Mouse (Mus musculus): ENCODE data around the gene Trank1.

Gene Trank1

DNA sequence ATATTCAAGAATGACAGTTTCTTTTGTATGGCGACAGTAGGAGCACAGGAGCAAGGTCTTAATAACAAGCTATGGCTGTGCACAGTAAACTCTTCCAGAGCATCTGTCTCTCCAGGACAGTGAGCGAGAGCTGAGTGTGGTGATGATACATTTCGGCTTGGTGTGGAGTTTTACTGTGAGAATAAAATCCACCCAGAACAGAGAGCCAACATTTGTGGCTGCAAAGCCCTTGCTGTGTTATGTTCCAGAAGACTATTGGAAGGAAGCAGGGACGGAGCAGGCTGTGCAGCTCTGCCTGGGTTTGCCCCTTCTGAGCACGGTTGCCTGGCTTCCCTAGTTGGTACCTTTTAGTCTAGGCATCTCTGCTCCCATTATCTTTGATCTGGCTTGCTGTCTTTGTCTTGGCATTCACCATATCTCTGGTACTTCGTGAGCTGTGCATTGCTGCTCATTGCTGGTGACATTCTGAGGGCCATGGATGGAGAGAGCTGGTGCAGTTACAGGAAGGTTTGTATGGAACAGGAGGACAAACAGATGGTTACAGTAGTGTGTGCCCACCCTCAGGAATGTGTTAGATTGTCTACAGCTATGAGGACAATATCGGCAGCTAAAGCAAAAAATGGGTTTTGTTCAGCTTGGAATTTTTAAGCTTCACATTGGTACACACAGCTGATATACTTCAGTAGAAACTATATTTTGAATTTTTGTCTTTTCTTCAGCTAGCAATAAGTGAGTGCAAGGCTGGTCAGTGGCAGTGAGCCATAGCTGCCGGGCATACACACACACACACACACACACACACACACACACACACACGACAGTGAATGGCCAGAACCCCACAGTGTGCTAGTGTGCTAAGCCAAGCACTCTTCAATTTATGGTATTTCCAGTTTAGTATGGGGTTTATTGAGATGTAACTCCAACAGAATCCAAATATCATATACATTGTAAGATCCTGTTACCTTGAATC, 69.8 kb downstream of the Trank1 start:
- DNase-seq (ENCODE audit: low read depth, low spot score) = no peak

DNA sequence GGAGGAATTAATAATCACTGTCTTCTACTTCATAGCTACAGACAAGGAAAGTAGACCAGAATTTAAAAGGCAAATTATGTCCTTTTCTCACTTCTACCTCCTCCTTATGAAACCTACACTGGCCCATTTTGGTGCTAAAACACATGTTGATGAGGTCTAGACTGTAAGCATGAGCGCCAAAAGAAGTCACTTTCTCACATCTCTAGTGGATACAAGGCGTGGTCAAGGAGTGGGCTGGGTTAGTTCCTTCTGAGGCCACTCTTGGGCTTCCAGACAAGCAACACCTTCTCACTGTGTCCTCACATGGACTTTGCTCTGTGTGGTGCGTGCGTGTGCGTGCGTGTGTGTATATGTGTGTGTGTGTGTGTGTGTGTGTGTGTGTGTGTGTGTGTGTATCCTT, 70.9 kb downstream of the Trank1 start:
- DNase-seq (ENCODE audit: low read depth, low spot score) = no peak

DNA sequence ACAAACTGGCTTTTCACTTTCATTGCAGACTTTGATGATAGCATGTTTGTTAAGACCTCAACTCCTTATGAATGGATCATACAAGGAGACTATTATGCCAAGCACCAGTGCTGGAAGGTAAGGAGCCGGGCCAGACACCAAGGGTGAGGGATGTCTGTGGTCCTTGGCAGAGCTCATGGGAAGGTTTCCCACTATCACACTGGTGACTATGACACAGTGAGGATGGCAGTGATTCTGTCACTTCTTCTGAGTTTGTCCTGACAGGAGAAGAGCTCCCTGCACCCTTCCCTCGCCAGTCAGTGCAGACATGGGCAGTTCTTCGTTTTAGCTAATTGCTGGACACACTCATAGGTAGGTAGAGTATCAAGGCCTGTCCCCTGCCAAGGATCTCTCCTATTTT, 71.5 kb downstream of the Trank1 start:
- DNase-seq (ENCODE audit: low read depth, low spot score) = no peak

DNA sequence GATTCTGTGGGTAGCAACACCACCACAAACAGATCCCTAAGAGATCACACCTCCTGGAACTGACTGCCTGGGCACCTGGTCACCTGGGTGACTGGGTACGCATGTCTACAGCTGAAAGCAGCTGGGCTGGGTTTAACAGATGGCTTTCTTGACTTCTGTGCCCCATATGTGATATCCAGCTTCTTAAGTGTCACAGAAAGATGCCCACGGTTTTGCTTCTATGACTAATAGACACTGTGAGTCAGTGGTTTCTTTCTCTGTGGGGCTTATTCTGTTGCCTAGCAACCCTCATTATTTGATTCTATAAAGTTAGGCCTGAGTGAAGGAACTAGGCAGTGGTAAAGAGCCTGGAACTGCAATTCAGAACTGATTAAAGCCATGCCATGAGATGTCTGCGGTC, 72.2 kb downstream of the Trank1 start:
- no peak for DNase-seq (ENCODE audit: low read depth, low spot score)

DNA sequence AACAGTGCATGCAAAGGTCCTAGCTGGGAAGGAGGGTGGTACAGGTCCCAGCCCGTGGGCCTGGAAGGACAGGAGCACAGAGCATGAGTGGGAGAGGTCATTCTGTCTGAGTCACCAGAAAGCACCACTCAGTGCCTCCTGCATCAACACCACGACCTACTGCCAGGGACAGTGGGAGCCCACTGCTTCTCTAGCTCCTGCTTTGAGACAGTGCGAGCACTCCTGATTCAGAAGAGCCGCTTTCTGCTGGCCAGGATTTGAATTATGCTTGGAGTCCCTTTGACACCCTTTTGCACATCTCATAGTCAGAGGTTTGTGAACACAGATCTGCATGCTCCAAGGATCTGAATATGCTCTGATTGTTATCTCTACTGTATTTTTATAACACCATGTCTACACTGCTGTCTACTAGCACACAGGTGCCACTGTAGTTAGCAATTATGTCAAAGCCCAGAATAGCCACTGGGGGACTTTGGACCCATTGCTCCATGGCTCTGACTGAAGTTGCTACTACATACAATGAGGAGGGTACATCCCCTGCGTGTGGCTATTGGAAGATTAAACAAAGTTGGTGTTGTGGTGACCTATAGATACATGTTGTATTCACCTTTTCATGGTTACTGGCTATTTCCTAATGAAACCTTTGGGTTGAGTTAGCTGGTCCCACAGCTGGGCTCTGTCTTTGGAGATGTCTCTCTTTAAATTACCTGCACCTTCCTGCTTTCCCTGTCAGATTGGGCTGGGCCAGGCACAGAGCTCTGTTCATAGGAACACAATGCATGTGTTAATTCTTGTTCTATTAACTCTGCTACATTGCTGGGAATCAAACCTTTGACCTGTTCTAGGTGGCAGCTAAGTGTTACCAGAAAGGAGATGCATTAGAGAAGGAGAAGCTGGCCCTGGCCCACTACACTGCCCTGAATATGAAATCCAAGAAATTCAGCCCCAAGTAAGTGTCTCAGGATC, 74.3 kb downstream of the Trank1 start:
- DNase-seq (ENCODE audit: low read depth, low spot score) = no peak

DNA sequence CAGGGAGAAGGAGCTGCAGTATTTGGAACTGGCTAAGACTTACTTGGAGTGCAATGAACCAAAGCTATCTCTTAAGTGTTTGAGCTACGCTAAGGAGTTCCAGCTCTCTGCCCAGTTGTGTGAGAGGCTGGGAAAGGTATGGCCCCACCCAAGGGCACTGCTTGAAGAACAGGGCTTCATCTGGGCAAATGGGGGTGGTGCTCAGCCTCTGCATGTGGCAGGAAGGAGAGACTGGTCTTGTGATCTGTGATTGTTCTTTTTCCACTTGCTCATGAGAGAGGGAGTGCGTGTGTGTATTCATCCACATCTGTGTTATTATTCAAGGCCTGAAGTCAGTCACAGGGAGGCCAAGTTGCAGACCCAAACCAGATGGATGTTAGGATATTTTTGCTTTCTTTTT, 75.0 kb downstream of the Trank1 start:
- DNase-seq (ENCODE audit: low read depth, low spot score) = no peak

DNA sequence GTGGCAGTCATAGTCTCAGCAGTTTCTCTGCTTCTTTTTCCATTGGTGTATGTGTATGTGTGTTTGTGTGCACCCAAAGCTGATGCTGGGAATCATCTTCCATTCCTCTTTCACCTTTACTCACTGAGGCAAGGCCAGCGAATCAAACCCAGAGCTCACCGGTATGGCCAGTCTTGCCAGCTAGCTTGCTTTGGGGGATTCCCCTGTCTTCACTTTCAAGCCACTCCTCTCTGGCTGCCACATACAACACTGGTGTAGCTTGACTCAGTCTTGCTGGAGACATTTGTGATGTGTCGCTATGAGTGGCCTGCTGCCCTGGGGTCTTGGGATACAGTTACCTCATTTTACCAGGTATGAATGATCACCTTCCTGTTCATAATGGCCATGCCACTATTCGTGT, 76.0 kb downstream of the Trank1 start:
- DNase-seq (ENCODE audit: low read depth, low spot score) = no peak

DNA sequence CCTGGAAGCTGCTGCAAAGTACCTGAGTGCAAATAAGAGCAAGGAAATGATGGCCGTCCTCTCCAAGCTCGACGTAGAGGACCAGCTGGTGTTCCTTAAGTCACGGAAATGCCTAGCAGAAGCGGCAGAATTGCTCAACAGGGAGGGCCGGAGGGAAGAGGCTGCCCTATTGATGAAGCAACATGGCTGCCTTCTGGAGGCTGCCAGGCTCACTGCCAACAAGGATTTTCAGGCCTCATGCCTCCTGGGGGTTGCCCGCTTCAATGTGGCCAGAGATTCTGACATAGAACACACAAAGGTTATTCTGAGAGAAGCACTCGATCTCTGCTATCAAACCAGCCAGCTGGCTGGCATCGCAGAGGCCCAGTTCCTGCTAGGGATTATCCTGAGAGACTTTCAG, 78.5 kb downstream of the Trank1 start:
- DNase-seq (ENCODE audit: low read depth, low spot score) = no peak

DNA sequence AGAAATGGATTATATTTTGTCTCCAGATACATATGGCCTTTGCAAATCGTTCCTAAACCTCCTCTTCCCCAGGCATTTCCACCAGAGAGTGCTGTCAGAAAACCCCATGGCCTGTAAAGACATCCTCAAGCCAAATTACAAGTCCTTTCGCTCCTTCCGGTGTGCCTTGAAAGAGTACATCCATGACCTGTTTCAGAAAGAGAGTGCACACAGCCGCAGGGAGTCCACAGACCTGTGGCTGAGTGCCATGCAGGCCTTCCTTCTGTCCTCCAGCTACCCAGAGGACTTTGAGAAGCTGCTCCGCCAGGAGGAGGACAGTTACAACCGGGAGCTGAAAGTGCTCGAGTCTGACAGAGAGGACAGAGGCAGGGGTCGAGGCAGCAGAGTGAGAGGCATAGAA, 79.5 kb downstream of the Trank1 start:
- DNase-seq (ENCODE audit: low read depth, low spot score) = no peak

DNA sequence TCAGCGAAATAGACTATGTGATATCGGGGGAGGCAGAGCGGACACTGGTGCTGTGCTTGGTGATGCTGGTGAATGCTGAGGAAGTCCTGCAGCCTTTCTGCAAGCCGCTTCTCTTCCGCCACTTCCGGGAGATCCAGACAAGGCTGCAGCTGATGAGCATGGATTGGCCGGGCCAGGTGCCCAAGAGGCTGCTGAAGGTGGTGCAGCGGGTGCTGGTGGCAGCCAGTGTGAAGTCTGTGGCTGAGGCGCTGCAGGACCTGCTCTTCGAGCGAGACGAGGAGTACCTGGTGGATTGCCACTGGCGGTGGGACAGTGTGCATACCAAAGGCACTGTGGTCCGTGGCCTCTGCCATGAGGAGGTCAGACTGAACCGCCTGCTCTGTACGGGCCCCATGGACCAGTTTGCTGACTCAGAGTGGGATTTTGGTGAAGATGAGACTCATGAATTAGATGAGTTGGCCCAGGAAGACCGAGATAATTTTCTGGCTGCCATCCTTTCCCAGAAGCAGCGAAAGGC, 80.4 kb downstream of the Trank1 start:
- DNase-seq (ENCODE audit: low read depth, low spot score) = no peak

DNA sequence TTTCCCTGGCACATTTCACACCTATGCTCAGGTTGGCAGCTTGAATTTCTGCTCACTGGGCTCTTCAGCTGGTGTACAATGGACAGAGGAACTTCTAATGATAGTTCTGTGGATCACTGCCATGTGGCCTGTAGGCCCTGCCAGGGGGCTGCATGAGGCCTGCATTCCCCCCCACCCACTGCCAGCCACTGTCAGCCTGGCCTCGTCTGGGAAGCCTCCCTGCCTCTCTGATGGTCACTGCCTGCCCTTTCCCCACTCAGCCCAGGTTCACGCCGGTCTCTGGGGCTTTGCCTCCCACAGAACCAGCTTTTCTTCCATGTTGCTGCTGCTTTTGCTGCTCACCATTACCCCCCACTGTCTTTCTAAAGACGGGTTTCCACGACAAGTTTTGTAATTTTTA, 83.7 kb downstream of the Trank1 start:
- no peak for DNase-seq (ENCODE audit: low read depth, low spot score)

DNA sequence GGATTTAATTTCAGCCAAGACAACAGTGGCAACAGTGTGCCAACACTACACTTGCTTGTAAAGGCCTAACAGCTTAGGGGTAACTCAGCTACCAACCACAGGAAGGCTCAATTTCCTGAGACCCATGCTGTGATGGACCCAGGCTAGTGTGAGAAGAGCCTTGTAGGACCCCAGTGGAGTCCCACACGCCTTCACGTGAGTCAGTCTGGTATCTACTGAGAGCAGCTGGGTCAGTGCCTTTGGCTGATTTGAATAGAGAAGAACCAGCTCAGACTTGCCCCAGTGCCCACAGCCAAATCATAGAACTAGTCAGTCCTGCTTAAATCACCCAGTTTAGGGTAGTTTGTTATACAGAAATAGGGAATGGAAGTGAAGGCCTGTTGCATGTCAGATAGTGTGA, 86.5 kb downstream of the Trank1 start:
- no peak for DNase-seq (ENCODE audit: low read depth, low spot score)

DNA sequence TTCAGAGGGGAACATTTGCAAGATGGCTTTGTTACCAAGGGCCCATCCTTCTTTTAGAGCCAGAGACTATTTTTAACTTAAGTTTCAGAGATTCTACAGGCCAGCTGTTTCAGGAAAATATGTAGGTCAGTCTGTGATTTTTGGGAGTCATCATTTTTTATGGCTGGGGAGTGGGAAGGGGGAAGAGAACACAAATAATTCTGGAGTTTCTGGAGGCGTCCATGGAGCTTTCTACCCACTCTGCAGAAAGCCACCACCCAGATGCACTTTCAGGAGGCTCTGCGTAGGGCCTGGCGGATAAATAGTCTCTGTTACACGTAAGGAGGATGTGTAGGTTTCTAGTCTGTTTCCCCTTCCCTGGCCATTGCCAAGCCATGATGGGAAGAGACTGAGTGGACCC, 88.5 kb downstream of the Trank1 start:
- DNase-seq (ENCODE audit: low read depth, low spot score) = no peak

DNA sequence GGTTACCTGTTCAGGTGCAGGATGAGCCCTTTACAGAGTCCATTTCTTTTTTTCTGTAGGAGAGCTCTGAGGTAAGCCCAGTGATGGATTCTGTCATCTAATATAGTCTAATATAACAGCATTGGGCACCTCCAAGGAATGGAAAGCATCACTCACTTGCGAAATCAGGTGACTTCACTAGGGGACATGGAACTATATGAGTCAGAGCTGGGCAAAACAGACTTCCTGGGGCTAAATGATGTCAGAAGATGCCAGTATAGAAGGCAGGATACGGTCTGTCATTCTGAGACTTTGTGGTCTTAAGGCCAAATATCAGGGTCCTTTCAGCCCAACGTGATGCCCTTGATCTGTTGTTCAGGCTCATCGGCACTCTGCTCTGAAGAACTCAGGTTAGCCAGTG, 91.6 kb downstream of the Trank1 start:
- no peak for DNase-seq (ENCODE audit: low read depth, low spot score)

DNA sequence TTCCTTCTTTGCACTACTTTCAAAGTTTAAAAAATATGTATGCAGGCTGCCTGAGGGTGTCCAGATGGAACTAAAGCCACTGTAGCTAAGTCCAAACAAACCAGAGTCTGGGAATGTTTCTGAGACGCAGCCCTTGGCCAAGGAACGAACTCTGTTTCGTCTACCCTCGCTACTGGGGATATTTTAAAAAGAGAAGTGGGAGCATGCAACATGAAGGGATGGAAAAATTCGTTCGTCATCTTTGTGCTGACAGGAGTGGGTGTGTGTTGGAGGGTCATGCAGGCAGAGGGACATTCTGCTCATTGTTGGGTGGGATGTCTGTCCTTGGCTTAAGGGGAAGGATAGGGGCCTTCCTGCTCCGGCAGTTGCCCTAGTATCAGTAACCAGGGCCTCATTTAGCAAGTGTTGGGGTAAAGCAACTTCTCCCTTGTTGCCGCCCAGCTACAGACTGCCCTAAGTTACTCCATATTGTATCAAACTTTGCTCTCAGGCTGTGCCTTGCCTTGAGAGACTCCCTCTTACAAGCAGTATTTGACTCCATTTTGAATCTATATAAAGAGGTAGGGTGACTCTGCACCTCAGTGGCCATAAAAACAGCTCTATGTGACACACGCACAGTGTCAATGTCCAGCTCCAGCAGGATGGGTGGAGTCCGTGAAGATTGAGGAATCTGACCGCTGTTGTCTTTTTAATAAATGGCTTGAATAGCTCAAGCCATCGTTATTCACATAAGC, 93.0 kb downstream of the Trank1 start:
- DNase-seq (ENCODE audit: low read depth, low spot score) = no peak

DNA sequence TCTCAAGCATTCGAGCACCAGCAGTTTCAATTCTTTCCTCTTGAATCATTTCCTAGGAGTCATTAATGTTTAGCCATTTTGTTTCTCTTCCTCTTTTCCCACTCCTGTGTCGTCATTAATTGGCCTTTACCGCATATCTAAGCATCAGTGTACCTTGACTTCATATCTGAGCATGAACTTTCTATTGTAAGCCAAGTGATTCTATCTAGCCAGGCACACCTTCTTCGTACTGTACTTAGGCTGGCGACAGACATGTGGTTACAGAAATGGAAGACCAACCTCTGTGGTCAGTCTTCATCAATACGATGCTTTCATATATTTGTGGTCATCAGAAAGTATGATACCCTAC, 93.5 kb downstream of the Trank1 start:
- DNase-seq (ENCODE audit: low read depth, low spot score) = no peak

DNA sequence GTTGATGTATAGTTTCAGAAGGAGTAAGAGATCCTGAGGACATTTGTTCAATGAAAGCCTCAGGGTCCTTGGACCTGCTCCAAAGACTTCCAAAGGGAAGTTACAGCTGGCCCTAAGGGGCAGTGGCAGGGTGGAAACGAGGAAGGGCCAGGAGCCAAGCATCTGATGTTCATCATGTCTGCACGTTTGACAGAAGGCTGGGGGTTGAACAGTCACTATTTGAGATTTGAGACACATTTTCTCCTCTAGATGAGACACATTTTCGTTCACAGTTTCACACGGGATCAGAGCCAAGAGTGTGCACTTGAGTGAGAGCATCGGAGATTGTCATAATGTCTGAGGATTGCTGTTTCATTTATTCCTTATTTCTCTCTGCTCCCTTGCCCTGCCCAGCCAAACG, 96.5 kb downstream of the Trank1 start:
- DNase-seq (ENCODE audit: low read depth, low spot score) = no peak

DNA sequence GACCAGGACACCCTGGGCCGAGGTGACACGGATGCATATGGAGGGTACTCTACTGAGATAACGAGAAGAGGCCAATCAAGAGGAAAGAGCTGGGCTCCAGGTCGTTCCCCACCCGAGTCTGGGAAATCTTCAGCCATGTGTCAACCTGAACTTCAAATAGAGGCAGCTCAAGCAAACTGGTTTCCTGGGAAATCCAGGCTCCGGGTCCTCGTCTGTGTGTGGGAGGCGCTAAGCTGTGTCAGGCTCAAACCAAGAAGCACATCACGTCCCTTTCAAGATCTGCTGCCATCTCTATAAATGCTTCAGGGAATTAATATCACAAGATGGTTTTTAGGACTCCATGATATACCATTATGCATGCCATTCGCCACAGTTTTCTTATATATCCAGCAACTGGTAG, 96.9 kb downstream of the Trank1 start:
- no peak for DNase-seq (ENCODE audit: low read depth, low spot score)

DNA sequence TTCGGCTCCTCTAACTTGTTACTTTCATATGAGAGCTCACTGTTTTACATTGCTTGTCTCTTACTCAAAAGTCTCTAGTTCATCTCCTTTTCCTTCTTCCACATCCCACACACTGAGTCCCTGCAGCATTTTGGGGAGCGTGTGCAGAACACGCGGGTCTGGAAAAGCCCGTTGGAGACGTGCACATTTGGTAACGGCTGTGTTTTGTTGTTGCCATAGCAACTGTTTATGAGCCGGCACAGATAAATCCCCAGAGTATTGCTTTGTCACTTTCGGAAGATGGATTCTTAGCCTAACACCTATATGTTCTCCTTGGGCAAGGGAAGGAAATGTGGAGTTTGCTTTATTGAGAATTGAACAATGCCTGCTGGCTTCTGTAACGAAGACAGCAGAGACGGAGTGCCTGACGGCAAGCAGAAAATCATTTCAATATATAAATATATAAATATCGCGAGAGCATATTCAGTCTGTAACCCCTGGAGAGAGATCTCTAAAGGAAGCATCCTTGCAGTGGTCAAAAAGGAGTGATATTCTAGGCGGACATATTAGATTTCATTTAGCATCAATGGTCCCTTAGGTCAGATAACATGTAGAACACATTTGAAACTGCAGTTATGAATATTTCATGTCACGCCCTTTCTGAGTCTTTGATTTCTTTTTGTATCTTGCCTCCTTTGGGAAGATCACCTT, 101.1 kb downstream of the Trank1 start:
- peak; percentile 11 for DNase-seq (ENCODE audit: low read depth, low spot score)

DNA sequence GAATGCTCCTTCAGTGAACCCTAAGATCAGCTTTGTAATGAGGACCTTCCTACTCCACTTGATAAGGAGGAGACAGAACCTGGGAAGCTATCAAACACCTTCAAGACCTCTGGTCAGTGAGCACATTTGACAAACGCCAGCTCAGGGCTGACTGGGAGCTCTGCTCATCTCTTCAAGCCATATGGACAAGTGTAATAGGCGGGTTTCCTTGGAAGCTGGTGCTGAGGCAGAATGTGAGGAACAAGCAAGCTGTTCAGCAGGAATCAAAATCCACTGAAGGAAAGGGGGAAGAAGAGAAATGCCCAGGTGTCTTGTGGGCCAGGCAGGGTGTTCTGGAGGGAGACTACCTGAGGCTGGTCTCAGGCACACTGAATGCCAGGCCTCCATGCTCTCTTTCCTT, 110.3 kb downstream of the Trank1 start:
- no peak for DNase-seq (ENCODE audit: low read depth, low spot score)

DNA sequence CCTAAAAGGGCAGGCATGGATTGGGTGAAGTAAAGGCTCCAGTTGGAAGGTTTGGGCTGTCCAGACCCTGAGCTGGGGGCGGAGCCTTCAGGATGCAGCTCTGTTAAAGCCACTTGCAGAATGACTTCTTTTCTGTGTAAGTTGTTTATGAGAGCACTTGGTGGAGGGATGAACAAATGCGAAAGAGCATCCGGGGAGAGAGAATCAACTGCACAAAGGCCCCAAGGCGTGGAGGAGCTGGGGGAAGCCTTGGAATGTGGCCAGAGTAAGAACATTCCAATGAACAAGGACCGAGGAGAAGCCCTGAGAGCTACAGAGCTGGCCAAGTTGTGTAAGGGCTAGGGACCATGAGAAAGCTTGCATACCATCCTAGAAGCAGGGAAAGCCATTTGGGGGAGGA, 111.0 kb downstream of the Trank1 start:
- no peak for DNase-seq (ENCODE audit: low read depth, low spot score)
